Mouse (Mus musculus): ENCODE measurements at regions not wholly inside any gene's neighbourhood (a gene's known extent, or its start where the extent isn't known, plus 50 kb on each side); places are given as distances from the start of the nearest gene placed in this dataset.

DNA sequence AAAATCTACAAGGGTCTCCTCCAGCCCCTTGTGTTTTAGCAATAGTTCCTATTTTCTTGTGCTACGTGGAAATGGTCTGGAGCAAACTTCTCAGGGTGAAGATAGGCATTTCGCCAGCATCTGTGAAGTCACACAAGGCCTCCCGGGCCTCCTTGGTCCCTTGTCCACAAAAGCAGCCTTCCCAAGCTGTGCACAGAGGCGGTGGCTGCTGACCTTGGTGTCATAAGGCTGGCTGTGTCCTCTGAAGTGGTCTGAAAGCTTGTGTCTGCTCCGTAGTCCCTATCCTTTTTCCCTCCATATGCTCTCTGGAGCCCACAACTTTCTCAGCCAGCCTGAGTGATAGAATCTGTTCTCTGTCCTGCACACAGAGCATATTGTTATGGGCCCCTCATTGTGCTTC, 1099.4 kb downstream of the Mrps31 start:
- TF ChIP-seq CTCF (conservative IDR thresholded peaks at IDR 0.05; ENCODE audit: low read length) (no peak), POU5F1 (IDR thresholded peaks at IDR 0.05; ENCODE audit: borderline replicate concordance, low read length) (no peak), NANOG (IDR thresholded peaks at IDR 0.05; ENCODE audit: borderline replicate concordance, low read length) (no peak)
